Mouse (Mus musculus) heart, postnatal 36 days (tissue): Measurements from ENCODE around the gene Nyap1. TPM values are rescaled to one million over a fixed set of nuclear protein-coding genes. Genes with fewer than 3 reads are reported as not detected.
"Not testable (repeated sequence)": the region's sequence is repeated elsewhere in the genome, so short reads cannot be mapped to it uniquely, and the experiment has no call there.

Experiments
- DNase-seq, 2 experiments: peaks; one replicate each; pipeline ENCODE4 v3.0.0; 2021 to 2022
- intact Hi-C: fragments of 180-260 bp; cut with DNase I; formaldehyde crosslinking; loops from one replicate; pipeline ENCODE4 v1.15.1; 2025
- total RNA-seq, 2 experiments: library from RNA; stranded (reverse); gene quantifications; 2 replicates each; pipeline ENCODE4 v1.2.3; 2021

Gene Nyap1
- total RNA-seq, 2 experiments from 2014 or later: 0.81 to 1.1 TPM

- intact Hi-C loops: loop anchor here (2.0 kb wide), 1 partner anchor 214 kb away; the partner anchor contains the start of genes Epo and Gnb2
These were observed 5.5 kb upstream of the Nyap1 start for GRCm38 (mm10) chr5:137746851-137747325.

GRCm38 (mm10) chr5:137746282-137746850 lies 5.0 kb upstream of the Nyap1 start:
- intact Hi-C loops: loop anchor here (2.0 kb wide), 1 partner anchor 214 kb away; the partner anchor contains the start of genes Epo and Gnb2
- peak; percentile 71 to 78 for DNase-seq

More at GRCm38 (mm10) chr5:137746851-137747325, 5.5 kb upstream of the Nyap1 start:
- peak in 1 of 2 experiments; percentile 54 for DNase-seq

GRCm38 (mm10) chr5:137745214-137746171 lies 4.1 kb upstream of the Nyap1 start, which contains the start of gene Tsc22d4:
Gene Tsc22d4 (plus strand): TSS chr5:137745730.
- peak; percentile 94 to 95 for DNase-seq

GRCm38 (mm10) chr5:137744197-137744596 lies 2.8 kb upstream of the Nyap1 start:
- DNase-seq: no peak
- intact Hi-C loops: loop anchor here (5.0 kb wide), 1 partner anchor 142 kb away; the partner anchor contains the start of gene Mospd3

More at GRCm38 (mm10) chr5:137745214-137746171, 4.1 kb upstream of the Nyap1 start, which contains the start of gene Tsc22d4:
- intact Hi-C loops: loop anchor here (2.0 kb wide), 1 partner anchor 213 kb away; the partner anchor contains the start of genes Epo and Gnb2

- DNase-seq: no peak
- intact Hi-C loops: loop anchor here (5.0 kb wide), 1 partner anchor 141 kb away; the partner anchor contains the start of gene Mospd3
These were observed 1.4 kb upstream of the Nyap1 start for GRCm38 (mm10) chr5:137742836-137743235.

- intact Hi-C loops: loop anchor here (5.0 kb wide), 1 partner anchor 140 kb away; the partner anchor contains the start of gene Mospd3
- DNase-seq: no peak
These were observed 641 bp upstream of the Nyap1 start for GRCm38 (mm10) chr5:137742048-137742447.

- intact Hi-C loops: loop anchor here (2.0 to 5.0 kb wide), 3 partner anchors 16 to 138 kb away; partner anchors contain the start of gene Mospd3
- DNase-seq: no peak
These were observed 901 bp downstream of the Nyap1 start for GRCm38 (mm10) chr5:137740506-137740905.

- no peak for DNase-seq
- intact Hi-C loops: no loop called here
These were observed 1.9 kb downstream of the Nyap1 start for GRCm38 (mm10) chr5:137739471-137739870.

GRCm38 (mm10) chr5:137738516-137738915 lies 2.9 kb downstream of the Nyap1 start:
- intact Hi-C loops: no loop called here

GRCm38 (mm10) chr5:137737400-137737940 lies 3.9 kb downstream of the Nyap1 start:
- intact Hi-C loops: no loop called here
- DNase-seq: no peak

More at GRCm38 (mm10) chr5:137738516-137738915, 2.9 kb downstream of the Nyap1 start:
- no peak for DNase-seq

- no peak for DNase-seq
- intact Hi-C loops: no loop called here
These were observed 6.9 kb downstream of the Nyap1 start for GRCm38 (mm10) chr5:137734289-137735061.

GRCm38 (mm10) chr5:137733638-137734288 lies 7.6 kb downstream of the Nyap1 start:
- DNase-seq: no peak
- intact Hi-C loops: no loop called here

GRCm38 (mm10) chr5:137726767-137727166 lies 14.6 kb downstream of the Nyap1 start:
- intact Hi-C loops: no loop called here
- DNase-seq: no peak

GRCm38 (mm10) chr5:137723840-137724239 lies 17.6 kb downstream of the Nyap1 start:
- intact Hi-C loops: loop anchor here (5.0 kb wide), 1 partner anchor 37 kb away; no protein-coding TSS in a partner anchor
- DNase-seq: no peak

- intact Hi-C loops: loop anchor here (5.0 kb wide), 1 partner anchor 33 kb away; no protein-coding TSS in a partner anchor
- not testable (repeated sequence) for DNase-seq
These were observed 20.7 kb downstream of the Nyap1 start for GRCm38 (mm10) chr5:137720558-137721164.

- no peak for DNase-seq
- intact Hi-C loops: no loop called here
These were observed 22.3 kb downstream of the Nyap1 start for GRCm38 (mm10) chr5:137719088-137719487.

- DNase-seq: no peak
These were observed 23.2 kb downstream of the Nyap1 start for GRCm38 (mm10) chr5:137718020-137718790.

GRCm38 (mm10) chr5:137715685-137716084 lies 25.7 kb downstream of the Nyap1 start:
- intact Hi-C loops: no loop called here
- DNase-seq: no peak

More at GRCm38 (mm10) chr5:137718020-137718790, 23.2 kb downstream of the Nyap1 start:
- intact Hi-C loops: no loop called here
